Mouse (Mus musculus): ENCODE measurements at regions not wholly inside any gene's neighbourhood (a gene's known extent, or its start where the extent isn't known, plus 50 kb on each side); places are given as distances from the start of the nearest gene placed in this dataset.

- no peaks in the 10 kb centered on the region for H3K27me3 ChIP-seq (replicated peaks; ENCODE audit: control insufficient read depth, insufficient read depth, low read length)
- no peak overlapping the region for H3K4me2 ChIP-seq (replicated peaks; ENCODE audit: low read depth)
- H3K4me3 ChIP-seq (ENCODE audit: low read depth, low read length): no peak overlapping the region
- no peak for ATAC-seq
- H3K9me3 ChIP-seq (ENCODE audit: control insufficient read depth): no peaks in the 10 kb centered on the region
- no peaks in the 10 kb centered on the region for H3K4me1 ChIP-seq (replicated peaks; ENCODE audit: control insufficient read depth, insufficient read depth, low read length)
- H3K27ac ChIP-seq (ENCODE audit: low read depth, low read length): no peak overlapping the region
- H3K9ac ChIP-seq (ENCODE audit: low read depth, low read length): no peak overlapping the region
- peak; percentile 34 for TF ChIP-seq CTCF (IDR thresholded peaks at IDR 0.05; ENCODE audit: low read depth)
- no peaks in the 10 kb centered on the region for H3K36me3 ChIP-seq (ENCODE audit: control insufficient read depth, insufficient read depth)
- WGBS: 90% methylated on average over 2 of the region's 2 CpGs
Observed at GRCm38 (mm10) chr13:33558927-33559326, 74.3 kb downstream of the Serpinb9g start.

- no peak for TF ChIP-seq CTCF (IDR thresholded peaks at IDR 0.05; ENCODE audit: low read depth)
- Histone ChIP-seq H3K27ac (ENCODE audit: low read depth, low read length) (no peak overlapping the region), H3K9ac (ENCODE audit: low read depth, low read length) (no peak overlapping the region), H3K4me2 (replicated peaks; ENCODE audit: low read depth) (no peak overlapping the region), H3K36me3 (ENCODE audit: control insufficient read depth, insufficient read depth) (no peaks in the 10 kb centered on the region), H3K4me3 (ENCODE audit: low read depth, low read length) (no peak overlapping the region), H3K9me3 (ENCODE audit: control insufficient read depth) (no peaks in the 10 kb centered on the region), H3K4me1 (replicated peaks; ENCODE audit: control insufficient read depth, insufficient read depth, low read length) (no peaks in the 10 kb centered on the region), H3K27me3 (replicated peaks; ENCODE audit: control insufficient read depth, insufficient read depth, low read length) (no peaks in the 10 kb centered on the region)
- no peak for ATAC-seq
Observed at GRCm38 (mm10) chr13:33559719-33560118, 75.1 kb downstream of the Serpinb9g start.

GRCm38 (mm10) chr13:33561625-33562024, 77.0 kb downstream of the Serpinb9g start:
- peak; percentile 74 for TF ChIP-seq CTCF (IDR thresholded peaks at IDR 0.05; ENCODE audit: low read depth)
- Histone ChIP-seq H3K27ac (ENCODE audit: low read depth, low read length) (no peak overlapping the region), H3K27me3 (replicated peaks; ENCODE audit: control insufficient read depth, insufficient read depth, low read length) (no peaks in the 10 kb centered on the region), H3K4me3 (ENCODE audit: low read depth, low read length) (no peak overlapping the region), H3K9me3 (ENCODE audit: control insufficient read depth) (no peaks in the 10 kb centered on the region), H3K36me3 (ENCODE audit: control insufficient read depth, insufficient read depth) (no peaks in the 10 kb centered on the region), H3K4me2 (replicated peaks; ENCODE audit: low read depth) (no peak overlapping the region), H3K4me1 (replicated peaks; ENCODE audit: control insufficient read depth, insufficient read depth, low read length) (no peaks in the 10 kb centered on the region), H3K9ac (ENCODE audit: low read depth, low read length) (no peak overlapping the region)
- no peak for ATAC-seq
- 73% methylated on average over 3 of the region's 3 CpGs for WGBS

GRCm38 (mm10) chr13:33562928-33563327, 78.3 kb downstream of the Serpinb9g start:
- no peaks in the 10 kb centered on the region for H3K9me3 ChIP-seq (ENCODE audit: control insufficient read depth)
- ATAC-seq: no peak
- H3K9ac ChIP-seq (ENCODE audit: low read depth, low read length): no peak overlapping the region
- WGBS: 33% methylated on average over 1 of the region's 1 CpGs
- no peak overlapping the region for H3K4me3 ChIP-seq (ENCODE audit: low read depth, low read length)
- H3K4me1 ChIP-seq (replicated peaks; ENCODE audit: control insufficient read depth, insufficient read depth, low read length): no peaks in the 10 kb centered on the region
- TF ChIP-seq CTCF (IDR thresholded peaks at IDR 0.05; ENCODE audit: low read depth): no peak
- no peak overlapping the region for H3K27ac ChIP-seq (ENCODE audit: low read depth, low read length)
- no peak overlapping the region for H3K4me2 ChIP-seq (replicated peaks; ENCODE audit: low read depth)
- H3K27me3 ChIP-seq (replicated peaks; ENCODE audit: control insufficient read depth, insufficient read depth, low read length): no peaks in the 10 kb centered on the region
- no peaks in the 10 kb centered on the region for H3K36me3 ChIP-seq (ENCODE audit: control insufficient read depth, insufficient read depth)

GRCm38 (mm10) chr13:33563366-33563765, 78.8 kb downstream of the Serpinb9g start:
- no peak for TF ChIP-seq CTCF (IDR thresholded peaks at IDR 0.05; ENCODE audit: low read depth)

GRCm38 (mm10) chr13:33567915-33568314, 83.3 kb downstream of the Serpinb9g start:
- H3K36me3 ChIP-seq (ENCODE audit: control insufficient read depth, insufficient read depth): no peaks in the 10 kb centered on the region
- no peak overlapping the region for H3K4me2 ChIP-seq (replicated peaks; ENCODE audit: low read depth)
- ATAC-seq: no peak
- no peaks in the 10 kb centered on the region for H3K4me1 ChIP-seq (replicated peaks; ENCODE audit: control insufficient read depth, insufficient read depth, low read length)
- no peak overlapping the region for H3K27ac ChIP-seq (ENCODE audit: low read depth, low read length)
- 82% methylated on average over 4 of the region's 4 CpGs for WGBS
- H3K4me3 ChIP-seq (ENCODE audit: low read depth, low read length): no peak overlapping the region
- no peak overlapping the region for H3K9ac ChIP-seq (ENCODE audit: low read depth, low read length)
- TF ChIP-seq CTCF (IDR thresholded peaks at IDR 0.05; ENCODE audit: low read depth): no peak
- H3K27me3 ChIP-seq (replicated peaks; ENCODE audit: control insufficient read depth, insufficient read depth, low read length): no peaks in the 10 kb centered on the region
- no peaks in the 10 kb centered on the region for H3K9me3 ChIP-seq (ENCODE audit: control insufficient read depth)

More at GRCm38 (mm10) chr13:33563366-33563765, 78.8 kb downstream of the Serpinb9g start:
- Histone ChIP-seq H3K27ac (ENCODE audit: low read depth, low read length) (no peak overlapping the region), H3K9ac (ENCODE audit: low read depth, low read length) (no peak overlapping the region), H3K4me1 (replicated peaks; ENCODE audit: control insufficient read depth, insufficient read depth, low read length) (no peaks in the 10 kb centered on the region), H3K4me2 (replicated peaks; ENCODE audit: low read depth) (no peak overlapping the region), H3K4me3 (ENCODE audit: low read depth, low read length) (no peak overlapping the region), H3K9me3 (ENCODE audit: control insufficient read depth) (no peaks in the 10 kb centered on the region), H3K36me3 (ENCODE audit: control insufficient read depth, insufficient read depth) (no peaks in the 10 kb centered on the region), H3K27me3 (replicated peaks; ENCODE audit: control insufficient read depth, insufficient read depth, low read length) (no peaks in the 10 kb centered on the region)
- no peak for ATAC-seq
- 23% methylated on average over 1 of the region's 1 CpGs for WGBS

- Histone ChIP-seq H3K27me3 (replicated peaks; ENCODE audit: control insufficient read depth, insufficient read depth, low read length) (no peaks in the 10 kb centered on the region), H3K36me3 (ENCODE audit: control insufficient read depth, insufficient read depth) (no peaks in the 10 kb centered on the region), H3K27ac (ENCODE audit: low read depth, low read length) (no peak overlapping the region), H3K4me1 (replicated peaks; ENCODE audit: control insufficient read depth, insufficient read depth, low read length) (no peaks in the 10 kb centered on the region), H3K9ac (ENCODE audit: low read depth, low read length) (no peak overlapping the region), H3K4me2 (replicated peaks; ENCODE audit: low read depth) (no peak overlapping the region), H3K4me3 (ENCODE audit: low read depth, low read length) (no peak overlapping the region), H3K9me3 (ENCODE audit: control insufficient read depth) (no peaks in the 10 kb centered on the region)
- WGBS: 59% methylated on average over 1 of the region's 1 CpGs
- TF ChIP-seq CTCF (IDR thresholded peaks at IDR 0.05; ENCODE audit: low read depth): no peak
- ATAC-seq: no peak
Observed at GRCm38 (mm10) chr13:33569318-33569717, 84.7 kb downstream of the Serpinb9g start.
